Mouse (Mus musculus) kidney, postnatal 0 days (tissue): ENCODE measurements at regions not wholly inside any gene's neighbourhood (a gene's known extent, or its start where the extent isn't known, plus 50 kb on each side); places are given as distances from the start of the nearest gene placed in this dataset.
"Not testable (repeated sequence)": the region's sequence is repeated elsewhere in the genome, so short reads cannot be mapped to it uniquely, and the experiment has no call there.

Experiments used
- ATAC-seq: fragments of 200-750 bp; cut with Nextera tagmentation; replicated peaks from 2 replicates; pipeline ENCODE4 v1.8.0; 2017; ENCODE audit warnings: low read depth, moderate number of reproducible peaks, moderate TSS enrichment, moderate library complexity; ENCODE audit not compliant: low FRiP score
- DNase-seq: peaks from one replicate; pipeline ENCODE4 v3.0.0-alpha.2; 2016; ENCODE audit warnings: low spot score
- H3K27ac ChIP-seq: fragments of 300-500 bp; sonication (generic); 2 replicates; pipeline ENCODE4 v1.5.1; 2014; ENCODE audit warnings: mild to moderate bottlenecking
- H3K27me3 ChIP-seq: fragments of 300-500 bp; sonication (generic); 2 replicates; pipeline ENCODE4 v1.6.1; 2014; ENCODE audit warnings: low read length, mixed read lengths; ENCODE audit not compliant: insufficient read depth
- H3K36me3 ChIP-seq: fragments of 300-500 bp; sonication (generic); 2 replicates; pipeline ENCODE4 v1.6.1; 2014; ENCODE audit warnings: low read length, mixed read lengths; ENCODE audit not compliant: insufficient read depth
- H3K4me1 ChIP-seq: fragments of 300-500 bp; sonication (generic); replicated peaks from 2 replicates; pipeline ENCODE4 v1.6.1; 2014; ENCODE audit warnings: antibody characterized with exemption, low read length, mixed read lengths; ENCODE audit not compliant: insufficient read depth
- H3K4me2 ChIP-seq: fragments of 300-500 bp; sonication (generic); 2 replicates; pipeline ENCODE4 v1.6.1; 2014; ENCODE audit warnings: mild to moderate bottlenecking, low read length, moderate library complexity, mixed read lengths
- H3K4me3 ChIP-seq: fragments of 300-500 bp; sonication (generic); replicated peaks from 2 replicates; pipeline ENCODE4 v1.5.1; 2014; ENCODE audit warnings: low read depth, low read length
- H3K9ac ChIP-seq: fragments of 300-500 bp; sonication (generic); 2 replicates; pipeline ENCODE4 v1.6.1; 2014; ENCODE audit warnings: low read depth, low read length
- H3K9me3 ChIP-seq: fragments of 300-500 bp; sonication (generic); replicated peaks from 2 replicates; pipeline ENCODE4 v1.6.1; 2016; ENCODE audit warnings: low read length, inconsistent platforms, mixed read lengths
- CTCF ChIP-seq: IDR thresholded peaks from 2 replicates; pipeline ENCODE4 v1.5.1; 2016; ENCODE audit warnings: antibody characterized with exemption, low read depth, mild to moderate bottlenecking, moderate library complexity
- WGBS: fragments of 180-500 bp; shearing (Covaris S2); extraction: QIAGEN DNeasy Blood & Tissue Kit; methylation state at CpG from one replicate; pipeline ENCODE4 v1.1.7; 2014; 5-methylcytosine and 5-hydroxymethylcytosine counted together

- H3K27ac ChIP-seq = no peak overlapping the region
- DNase-seq = peak; percentile 19
- H3K27me3 ChIP-seq = no peaks in the 10 kb centered on the region
- ATAC-seq = no peak
- no peak overlapping the region for H3K4me3 ChIP-seq
- H3K4me2 ChIP-seq = no peak overlapping the region
- no peaks in the 10 kb centered on the region for H3K36me3 ChIP-seq
- no peaks in the 10 kb centered on the region for H3K4me1 ChIP-seq
- 57% methylated on average over 5 of the region's 5 CpGs for WGBS
- no peak overlapping the region for H3K9ac ChIP-seq
- TF ChIP-seq CTCF = no peak
- no peaks in the 10 kb centered on the region for H3K9me3 ChIP-seq
These were observed 154.6 kb upstream of the Slc25a13 start for GRCm38 (mm10) chr6:6371444-6372093.

GRCm38 (mm10) chr6:6364037-6364436 is 147.1 kb upstream of the Slc25a13 start:
- no peak overlapping the region for H3K27ac ChIP-seq
- no peaks in the 10 kb centered on the region for H3K27me3 ChIP-seq
- no peaks in the 10 kb centered on the region for H3K9me3 ChIP-seq
- no peak overlapping the region for H3K4me3 ChIP-seq
- H3K36me3 ChIP-seq = no peaks in the 10 kb centered on the region
- no peak for ATAC-seq
- no peak overlapping the region for H3K4me2 ChIP-seq
- DNase-seq = no peak
- no peak for TF ChIP-seq CTCF
- no peaks in the 10 kb centered on the region for H3K4me1 ChIP-seq
- whole genome bisulfite sequencing = 71% methylated on average over 4 of the region's 4 CpGs
- H3K9ac ChIP-seq = no peak overlapping the region

- Histone ChIP-seq H3K9me3 (no peaks in the 10 kb centered on the region), H3K4me1 (no peaks in the 10 kb centered on the region), H3K4me3 (no peak overlapping the region), H3K36me3 (no peaks in the 10 kb centered on the region), H3K4me2 (no peak overlapping the region), H3K9ac (no peak overlapping the region), H3K27me3 (no peaks in the 10 kb centered on the region), H3K27ac (no peak overlapping the region)
- DNase-seq (no peak), ATAC-seq (no peak)
- TF ChIP-seq CTCF = no peak
- 71% methylated on average over 4 of the region's 4 CpGs for WGBS
These were observed 145.8 kb upstream of the Slc25a13 start for GRCm38 (mm10) chr6:6362678-6363354.

GRCm38 (mm10) chr6:6361181-6361580 is 144.2 kb upstream of the Slc25a13 start:
- not testable (repeated sequence) for H3K4me1 ChIP-seq, H3K27ac ChIP-seq, H3K9me3 ChIP-seq, H3K36me3 ChIP-seq, H3K4me2 ChIP-seq, H3K27me3 ChIP-seq, DNase-seq, H3K9ac ChIP-seq, ATAC-seq, H3K4me3 ChIP-seq

GRCm38 (mm10) chr6:6357477-6357876 is 140.5 kb upstream of the Slc25a13 start:
- no peak overlapping the region for H3K4me3 ChIP-seq
- no peaks in the 10 kb centered on the region for H3K36me3 ChIP-seq
- no peak overlapping the region for H3K27ac ChIP-seq
- no peaks in the 10 kb centered on the region for H3K4me1 ChIP-seq
- 38% methylated on average over 2 of the region's 2 CpGs for WGBS
- no peak overlapping the region for H3K4me2 ChIP-seq
- H3K9me3 ChIP-seq = no peaks in the 10 kb centered on the region
- DNase-seq (no peak), ATAC-seq (no peak)
- TF ChIP-seq CTCF = no peak
- no peaks in the 10 kb centered on the region for H3K27me3 ChIP-seq
- H3K9ac ChIP-seq = no peak overlapping the region

- Histone ChIP-seq H3K4me1 (no peaks in the 10 kb centered on the region), H3K27ac (no peak overlapping the region), H3K36me3 (no peaks in the 10 kb centered on the region), H3K4me3 (no peak overlapping the region), H3K4me2 (no peak overlapping the region), H3K27me3 (no peaks in the 10 kb centered on the region), H3K9me3 (no peaks in the 10 kb centered on the region), H3K9ac (no peak overlapping the region)
- DNase-seq (no peak), ATAC-seq (no peak)
- 59% methylated on average over 6 of the region's 6 CpGs for WGBS
- no peak for TF ChIP-seq CTCF
These were observed 140.0 kb upstream of the Slc25a13 start for GRCm38 (mm10) chr6:6356967-6357366.

GRCm38 (mm10) chr6:6335251-6335650 is 118.3 kb upstream of the Slc25a13 start:
- no peak overlapping the region for H3K4me2 ChIP-seq
- no peak for TF ChIP-seq CTCF
- no peaks in the 10 kb centered on the region for H3K36me3 ChIP-seq
- 84% methylated on average over 8 of the region's 8 CpGs for WGBS
- no peak for ATAC-seq
- no peak overlapping the region for H3K4me3 ChIP-seq
- no peaks in the 10 kb centered on the region for H3K27me3 ChIP-seq
- no peaks in the 10 kb centered on the region; the same call in 1 of the 2 replicates for H3K9me3 ChIP-seq
- H3K27ac ChIP-seq = no peak overlapping the region
- no peaks in the 10 kb centered on the region for H3K4me1 ChIP-seq
- H3K9ac ChIP-seq = no peak overlapping the region
- DNase-seq = no peak
